ENCODE assay signal across 24 mouse cellular contexts in genomic region chr15:67024386-67024785, GRCm38 (mm10).
DNase-seq lines count a peak whose midpoint lies in the region; ATAC-seq and TF ChIP-seq lines count a peak whose summit lies in the region.
"Had no signal": no experiment of that assay in that cellular context is flagged by ENCODE, and none has a peak within 500 bp of the region (broad histone marks: within the 10 kb centered on the region; RNA-seq: fewer than 3 reads in every experiment).

No protein-coding gene starts in this region.

- no peak overlapping the region for H3K9ac ChIP-seq in intestine, embryonic 15.5 days
- no peak overlapping the region for H3K9ac ChIP-seq in intestine, postnatal 0 days (ENCODE audit: low read depth, low read length)
- H3K9ac ChIP-seq: embryonic facial prominence, embryonic 13.5 days; forebrain, embryonic 12.5 days; hindbrain, embryonic 12.5 days; hindbrain, embryonic 15.5 days had no signal

- intact Hi-C loops in gastrocnemius, postnatal 36 days (cut with DNase I), result no loop called here

- no peaks in the 10 kb centered on the region for H3K27me3 ChIP-seq in intestine, embryonic 15.5 days (replicated peaks)
- no peaks in the 10 kb centered on the region for H3K27me3 ChIP-seq in intestine, postnatal 0 days (replicated peaks; ENCODE audit: control insufficient read depth, insufficient read depth, low read length)
- H3K27me3 ChIP-seq in C2C12 (ENCODE audit: control insufficient read depth, insufficient read depth, insufficient read length), result peaks cover 8% of the 10 kb centered on the region
- no peaks in the 10 kb centered on the region for H3K27me3 ChIP-seq in embryonic facial prominence, embryonic 10.5 days (replicated peaks; ENCODE audit: low read depth, poor library complexity, severe bottlenecking)
- H3K27me3 ChIP-seq: embryonic facial prominence, embryonic 13.5 days; forebrain, embryonic 12.5 days; hindbrain, embryonic 12.5 days; hindbrain, embryonic 15.5 days had no signal

- H3K4me2 ChIP-seq in intestine, embryonic 15.5 days (replicated peaks), result no peak overlapping the region
- H3K4me2 ChIP-seq in intestine, postnatal 0 days (replicated peaks; ENCODE audit: low read depth), result no peak overlapping the region
- H3K4me2 ChIP-seq: embryonic facial prominence, embryonic 13.5 days; forebrain, embryonic 12.5 days; heart, embryonic 11.5 days; hindbrain, embryonic 12.5 days; hindbrain, embryonic 15.5 days had no signal

- no peak for TF ChIP-seq CTCF in intestine, postnatal 0 days (IDR thresholded peaks at IDR 0.05; ENCODE audit: low read depth)
- TF ChIP-seq CTCF in C2C12 (IDR thresholded peaks at IDR 0.05; ENCODE audit: control insufficient read depth, insufficient read depth, insufficient read length), result no peak

- H3K27ac ChIP-seq in intestine, embryonic 15.5 days, result no peak overlapping the region
- no peak overlapping the region for H3K27ac ChIP-seq in intestine, postnatal 0 days (ENCODE audit: low read depth, low read length)
- no peak overlapping the region for H3K27ac ChIP-seq in embryonic facial prominence, embryonic 10.5 days (replicated peaks)
- H3K27ac ChIP-seq: embryonic facial prominence, embryonic 13.5 days; forebrain, embryonic 12.5 days; heart, adult 2 months; hindbrain, embryonic 12.5 days; hindbrain, embryonic 15.5 days had no signal

- no peak for DNase-seq in embryonic facial prominence, embryonic 10.5 days (ENCODE audit: low spot score)
- DNase-seq in gastrocnemius, postnatal 36 days, result no peak
- no peak for DNase-seq in thymus, postnatal 4 days
- DNase-seq: adrenal gland, postnatal 10 days; adrenal gland, postnatal 36 days; B cell, adult 2 months; cerebellum, adult 11 months; cerebellum, adult 2 months; cerebellum, postnatal 10 days; cerebellum, postnatal 36 days; gastrocnemius, postnatal 10 days; kidney, adult 2 months had no signal

- no peaks in the 10 kb centered on the region for H3K79me3 ChIP-seq in C2C12 (ENCODE audit: low read depth)

- H3K4me3 ChIP-seq in intestine, embryonic 15.5 days (replicated peaks), result no peak overlapping the region
- H3K4me3 ChIP-seq in intestine, postnatal 0 days (ENCODE audit: low read depth, low read length), result no peak overlapping the region
- no peak overlapping the region for H3K4me3 ChIP-seq in C2C12 (ENCODE audit: insufficient read depth, poor library complexity, severe bottlenecking)
- H3K4me3 ChIP-seq in embryonic facial prominence, embryonic 10.5 days, result no peak overlapping the region
- H3K4me3 ChIP-seq: embryonic facial prominence, embryonic 13.5 days; erythroblast, embryonic 14.5 days; forebrain, embryonic 12.5 days; heart, adult 2 months; hindbrain, embryonic 12.5 days; hindbrain, embryonic 15.5 days had no signal

- peak; percentile 42 for ATAC-seq in intestine, embryonic 15.5 days
- no peak for ATAC-seq in intestine, postnatal 0 days
- 0 out of 2 replicates have a peak, but pooled peaks have one; percentile 11 for ATAC-seq in common myeloid progenitor, adult 5-6 weeks (replicated peaks; ENCODE audit: low read depth, poor library complexity, severe bottlenecking)
- ATAC-seq: forebrain, embryonic 16.5 days had no signal

- H3K4me1 ChIP-seq in intestine, embryonic 15.5 days (replicated peaks), result peaks cover under 1% of the 10 kb centered on the region
- H3K4me1 ChIP-seq in intestine, postnatal 0 days (replicated peaks; ENCODE audit: control insufficient read depth, insufficient read depth, low read length), result 0 out of 2 replicates have a peak, but pooled peaks cover 1% of the 10 kb centered on the region
- H3K4me1 ChIP-seq in embryonic facial prominence, embryonic 10.5 days, result peaks cover 2% of the 10 kb centered on the region
- H3K4me1 ChIP-seq: forebrain, embryonic 12.5 days had no signal

- no peak overlapping the region for H3ac ChIP-seq in C2C12 (ENCODE audit: control insufficient read depth, insufficient read length, low read depth)

- H3K79me2 ChIP-seq in C2C12 (ENCODE audit: control insufficient read depth, insufficient read depth), result no peaks in the 10 kb centered on the region

- no peaks in the 10 kb centered on the region for H3K9me3 ChIP-seq in intestine, embryonic 15.5 days
- H3K9me3 ChIP-seq in intestine, postnatal 0 days (ENCODE audit: control insufficient read depth), result no peaks in the 10 kb centered on the region
- no peaks in the 10 kb centered on the region for H3K9me3 ChIP-seq in embryonic facial prominence, embryonic 10.5 days
- H3K9me3 ChIP-seq: forebrain, embryonic 12.5 days had no signal

- 48% methylated on average over 2 of the region's 2 CpGs for WGBS in intestine, embryonic 15.5 days
- WGBS in intestine, postnatal 0 days, result 56% methylated on average over 2 of the region's 2 CpGs
- WGBS in embryonic facial prominence, embryonic 10.5 days, result 70% methylated on average over 2 of the region's 2 CpGs

- no peaks in the 10 kb centered on the region for H3K36me3 ChIP-seq in intestine, embryonic 15.5 days
- no peaks in the 10 kb centered on the region for H3K36me3 ChIP-seq in intestine, postnatal 0 days (ENCODE audit: control insufficient read depth, insufficient read depth)
- H3K36me3 ChIP-seq in C2C12 (ENCODE audit: control insufficient read depth, insufficient read depth), result no peaks in the 10 kb centered on the region
- H3K36me3 ChIP-seq in embryonic facial prominence, embryonic 10.5 days (replicated peaks), result no peaks in the 10 kb centered on the region
- H3K36me3 ChIP-seq: embryonic facial prominence, embryonic 13.5 days; forebrain, embryonic 12.5 days; hindbrain, embryonic 12.5 days; hindbrain, embryonic 15.5 days had no signal

TF ChIP-seq in C2C12, 6 proteins besides CTCF, POLR2A, EP300 and RAD21:
- TF ChIP-seq CEBPB (IDR thresholded peaks at IDR 0.05; ENCODE audit: low read depth), result no peak
- no peak for TF ChIP-seq MAX (IDR thresholded peaks at IDR 0.05)
- TF ChIP-seq MYOD1 (IDR thresholded peaks at IDR 0.05; ENCODE audit: control insufficient read depth, insufficient read length, low read depth), result peak; percentile 72
- no peak for TF ChIP-seq MYOG (IDR thresholded peaks at IDR 0.05; ENCODE audit: control insufficient read depth, extremely low read depth, insufficient read length)
